16 mouse cellular contexts compared by ENCODE assay signal in the genomic region with DNA sequence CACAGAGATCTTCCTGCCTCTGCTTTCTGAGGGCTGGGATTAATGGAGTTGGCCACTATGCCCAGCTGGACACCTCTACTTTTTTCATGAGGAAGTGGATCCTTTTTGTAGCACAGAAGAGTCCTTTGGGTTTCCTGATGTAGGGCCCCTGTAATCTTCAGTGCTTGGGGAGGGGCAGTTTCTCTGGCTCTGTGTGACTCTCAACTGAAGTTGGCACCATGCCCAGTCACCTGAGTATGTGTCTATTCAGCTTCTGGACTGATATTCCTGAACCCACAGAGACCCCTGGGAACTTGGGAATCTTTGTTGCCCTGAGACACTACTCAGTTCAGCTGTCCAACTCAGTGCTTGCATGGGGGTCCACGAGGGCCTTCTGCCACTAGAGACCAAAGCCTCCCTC. TPM values are rescaled to one million over a fixed set of nuclear protein-coding genes. Genes with fewer than 3 reads are reported as not detected.
A peak's percentile ranks its signal among the peaks of the same experiment; 100 is the strongest.
DNase-seq lines count a peak whose midpoint lies in the region; ATAC-seq and TF ChIP-seq lines count a peak whose summit lies in the region.
"Had no signal": no experiment of that assay in that cellular context is flagged by ENCODE, and none has a peak within 500 bp of the region (broad histone marks: within the 10 kb centered on the region; RNA-seq: fewer than 3 reads in every experiment).

No protein-coding gene starts in this region.

- 79% methylated on average over 1 of the region's 1 CpGs for WGBS in kidney, embryonic 15.5 days
- 33% methylated on average over 1 of the region's 1 CpGs for WGBS in heart, postnatal 0 days

- H3K27ac ChIP-seq in kidney, embryonic 15.5 days: no peak overlapping the region
- peak overlapping the region; percentile 58 for H3K27ac ChIP-seq in heart, postnatal 0 days (ENCODE audit: low read depth)
- H3K27ac ChIP-seq: neural tube, embryonic 12.5 days; stomach, embryonic 15.5 days had no signal

- no peaks in the 10 kb centered on the region for H3K36me3 ChIP-seq in kidney, embryonic 15.5 days
- H3K36me3 ChIP-seq in heart, postnatal 0 days (replicated peaks; ENCODE audit: control insufficient read depth, insufficient read depth, low read length): no peaks in the 10 kb centered on the region
- H3K36me3 ChIP-seq: neural tube, embryonic 12.5 days had no signal

- no peak overlapping the region for H3K4me2 ChIP-seq in kidney, embryonic 15.5 days
- no peak overlapping the region for H3K4me2 ChIP-seq in heart, postnatal 0 days (ENCODE audit: low read depth, low read length)
- H3K4me2 ChIP-seq: liver, embryonic 11.5 days; neural tube, embryonic 12.5 days; stomach, embryonic 15.5 days had no signal

- no peak overlapping the region for H3K9ac ChIP-seq in kidney, embryonic 15.5 days
- no peak overlapping the region for H3K9ac ChIP-seq in heart, postnatal 0 days (replicated peaks; ENCODE audit: low read depth, low read length)
- H3K9ac ChIP-seq: neural tube, embryonic 12.5 days; stomach, embryonic 15.5 days had no signal

- no peak for TF ChIP-seq CTCF in heart, postnatal 0 days (IDR thresholded peaks at IDR 0.05; ENCODE audit: low read depth)

- TF ChIP-seq EP300 in heart, postnatal 0 days (IDR thresholded peaks at IDR 0.05; ENCODE audit: low read depth): no peak

- H3K27me3 ChIP-seq in kidney, embryonic 15.5 days: no peaks in the 10 kb centered on the region
- no peaks in the 10 kb centered on the region for H3K27me3 ChIP-seq in heart, postnatal 0 days (ENCODE audit: control insufficient read depth, insufficient read depth, low read length)
- H3K27me3 ChIP-seq: neural tube, embryonic 12.5 days; stomach, embryonic 15.5 days had no signal

- H3K9me3 ChIP-seq in kidney, embryonic 15.5 days (replicated peaks): no peaks in the 10 kb centered on the region
- no peaks in the 10 kb centered on the region for H3K9me3 ChIP-seq in heart, postnatal 0 days (replicated peaks; ENCODE audit: control insufficient read depth, low read length)
- H3K9me3 ChIP-seq: neural tube, embryonic 12.5 days; stomach, embryonic 15.5 days had no signal

- intact Hi-C loops in left cerebral cortex, postnatal 14 days (cut with DNase I): no loop called here

- no peak for ATAC-seq in kidney, embryonic 15.5 days (replicated peaks; ENCODE audit: low FRiP score)
- ATAC-seq in heart, postnatal 0 days (ENCODE audit: insufficient read depth, low read depth): no peak
- ATAC-seq: midbrain, embryonic 16.5 days had no signal

- no peak overlapping the region for H3K4me3 ChIP-seq in kidney, embryonic 15.5 days (replicated peaks)
- H3K4me3 ChIP-seq in heart, postnatal 0 days (ENCODE audit: low read depth, low read length): no peak overlapping the region
- H3K4me3 ChIP-seq: neural tube, embryonic 12.5 days; stomach, embryonic 15.5 days had no signal

- H3K4me1 ChIP-seq in kidney, embryonic 15.5 days: peaks cover 51% of the 10 kb centered on the region
- H3K4me1 ChIP-seq in heart, postnatal 0 days (ENCODE audit: control insufficient read depth, insufficient read depth): peaks cover 80% of the 10 kb centered on the region

- peak; percentile 30 for DNase-seq in cerebellum, adult 11-12 months
- no peak for DNase-seq in cerebellum, adult 9-10 months
- DNase-seq in kidney, adult 11 months: peak; percentile 54
- no peak for DNase-seq in heart, postnatal 0 days (ENCODE audit: low spot score)
- DNase-seq in kidney, postnatal 36 days: peak; percentile 71 to 72
- no peak for DNase-seq in left cerebral cortex, postnatal 14 days (ENCODE audit: low spot score in 2 of 2)
- no peak for DNase-seq in retina, embryonic 14.5 days (ENCODE audit: low spot score)
- DNase-seq: adrenal gland, adult 8-10 months; cerebellum, postnatal 10 days; retina, postnatal 1 day; thymus, postnatal 36 days had no signal

RNA-seq across cellular contexts. Expression of a gene that starts 37.0 kb away (rescaled TPM):
- 37.5 and 40.4 TPM in 2 replicates for polyA plus RNA-seq in kidney, embryonic 15.5 days (2015; fragmentation: Nextera tagmentation; extraction: Ambion mirVana)
- total RNA-seq in heart, postnatal 0 days (2014; rRNA removed; ENCODE audit: low replicate concordance): 57.7 and 61.1 TPM in 2 replicates
- polyA plus RNA-seq in heart, postnatal 0 days (2015; fragmentation: Nextera tagmentation; extraction: Ambion mirVana): 23.8 and 23.9 TPM in 2 replicates
- total RNA-seq in left cerebral cortex, postnatal 14 days (2021): 100 to 1,000 TPM; 155 to 169 TPM

Comparison
In these comparisons a context has a peak if more than half of its experiments do, and no peak if none do; other contexts are left out.
1. DNase-seq: peak in cerebellum, adult 11-12 months (single experiment), kidney, adult 11 months (single experiment) and kidney, postnatal 36 days (2 of 2); none in cerebellum, adult 9-10 months (single experiment), heart, postnatal 0 days (single experiment), left cerebral cortex, postnatal 14 days (0 of 2) and retina, embryonic 14.5 days (single experiment).